Mouse (Mus musculus): Measurements from ENCODE around the gene Neurl1a.

Gene Neurl1a

DNA sequence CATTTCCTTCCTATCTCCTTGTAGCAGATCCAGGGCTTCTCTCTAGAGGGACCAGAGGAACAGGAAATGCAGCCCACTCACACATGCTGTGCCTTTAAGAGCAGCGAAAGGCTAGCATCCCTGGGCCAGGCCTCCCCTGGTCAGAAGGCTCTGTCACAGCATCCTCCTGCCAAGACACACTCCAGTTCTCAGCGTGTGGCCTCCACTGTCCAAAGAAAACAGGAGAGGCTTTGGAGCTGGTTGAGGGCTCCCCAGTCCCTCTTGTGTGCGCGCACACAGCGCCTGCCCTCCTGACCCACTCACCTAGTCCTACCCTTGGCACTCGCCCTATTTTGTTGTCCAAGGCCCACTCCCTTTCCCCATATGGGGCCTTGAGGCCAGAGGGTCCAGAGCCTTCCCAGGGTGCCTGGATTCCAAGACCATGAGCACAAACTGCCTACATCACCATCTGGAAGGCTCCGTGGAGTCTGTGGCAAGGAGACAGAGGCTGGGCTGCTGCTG lies 113.9 kb downstream of the Neurl1a start:
- DNase-seq, result no peak

- DNase-seq, result no peak
These were observed 119.5 kb downstream of the Neurl1a start for GRCm38 (mm10) chr19:47298100-47298499.

DNA sequence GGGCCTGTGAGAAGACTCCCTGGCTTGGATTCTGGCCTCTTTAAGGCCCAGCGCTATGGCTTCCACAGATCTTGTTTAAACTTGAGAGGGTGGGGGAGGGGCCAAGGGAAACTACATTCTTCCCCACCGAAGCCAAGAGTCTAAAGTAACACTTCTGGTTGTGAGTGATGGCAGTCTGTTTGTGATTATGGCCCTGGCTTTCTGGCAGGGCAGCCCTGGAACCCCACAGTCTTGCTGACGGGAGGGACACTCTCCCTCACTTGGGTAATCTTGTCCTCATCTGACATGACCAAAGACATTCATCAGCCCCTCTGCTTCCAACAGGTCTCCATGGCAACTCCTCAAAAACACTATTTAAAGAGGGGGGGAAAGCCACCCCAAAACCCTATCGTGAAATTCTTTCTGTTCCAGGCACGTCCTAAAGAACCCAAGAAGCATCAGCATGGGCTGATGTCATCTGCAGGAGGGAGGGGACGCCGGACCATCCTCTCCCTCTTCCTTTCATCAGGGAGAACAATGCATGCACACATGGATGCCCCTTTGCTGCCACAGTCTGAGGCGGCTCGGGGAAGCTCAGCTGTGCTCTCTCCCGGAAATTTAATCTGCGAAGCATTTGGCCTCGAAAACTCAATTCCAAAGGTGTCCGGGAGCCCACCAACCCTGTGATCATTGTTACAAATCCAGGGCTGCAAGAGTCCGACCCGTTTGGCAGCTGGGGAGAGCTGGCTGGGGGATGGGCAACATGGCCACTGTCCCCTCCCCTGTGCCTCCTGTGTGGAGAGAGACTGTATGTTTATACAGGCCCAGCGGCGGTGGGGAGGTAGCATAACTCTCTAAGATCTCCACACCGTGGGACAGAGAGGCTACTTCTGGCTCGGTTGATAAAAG lies 122.9 kb downstream of the Neurl1a start:
- peak; percentile 42 for DNase-seq

DNA sequence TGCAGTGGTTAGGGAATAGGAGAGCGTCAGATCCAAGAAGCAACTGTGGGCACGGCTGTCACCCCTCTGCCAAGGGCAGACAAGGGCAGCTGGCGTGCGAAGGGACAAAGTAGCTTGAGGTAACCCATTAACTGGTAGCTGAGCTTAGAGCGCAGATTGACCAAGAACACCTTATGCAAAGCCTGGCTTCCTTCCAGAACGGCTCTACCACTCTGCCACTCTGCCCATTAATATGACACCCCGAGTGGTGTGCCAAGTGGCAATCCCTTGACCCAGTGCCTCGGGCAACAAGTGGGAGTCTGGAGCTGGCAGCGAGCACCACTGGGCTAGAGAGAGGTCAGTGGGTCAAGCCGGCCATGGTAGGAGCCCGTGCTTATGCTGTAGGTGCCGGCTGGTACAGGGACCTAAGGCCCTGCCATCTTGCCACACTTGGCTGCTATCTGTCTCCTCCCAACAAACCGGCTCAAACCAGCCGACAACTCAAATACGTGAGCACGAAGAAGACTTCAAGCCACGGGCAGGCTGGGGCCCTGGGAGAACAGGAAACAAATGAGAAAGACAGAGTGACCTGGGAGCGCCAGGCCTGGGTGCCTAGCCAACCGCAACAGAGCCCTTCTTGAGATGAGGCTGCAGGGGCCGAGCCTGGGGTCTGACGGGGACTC lies 123.7 kb downstream of the Neurl1a start:
- no peak for DNase-seq

GRCm38 (mm10) chr19:47303128-47303527 lies 124.5 kb downstream of the Neurl1a start:
- DNase-seq, result no peak

DNA sequence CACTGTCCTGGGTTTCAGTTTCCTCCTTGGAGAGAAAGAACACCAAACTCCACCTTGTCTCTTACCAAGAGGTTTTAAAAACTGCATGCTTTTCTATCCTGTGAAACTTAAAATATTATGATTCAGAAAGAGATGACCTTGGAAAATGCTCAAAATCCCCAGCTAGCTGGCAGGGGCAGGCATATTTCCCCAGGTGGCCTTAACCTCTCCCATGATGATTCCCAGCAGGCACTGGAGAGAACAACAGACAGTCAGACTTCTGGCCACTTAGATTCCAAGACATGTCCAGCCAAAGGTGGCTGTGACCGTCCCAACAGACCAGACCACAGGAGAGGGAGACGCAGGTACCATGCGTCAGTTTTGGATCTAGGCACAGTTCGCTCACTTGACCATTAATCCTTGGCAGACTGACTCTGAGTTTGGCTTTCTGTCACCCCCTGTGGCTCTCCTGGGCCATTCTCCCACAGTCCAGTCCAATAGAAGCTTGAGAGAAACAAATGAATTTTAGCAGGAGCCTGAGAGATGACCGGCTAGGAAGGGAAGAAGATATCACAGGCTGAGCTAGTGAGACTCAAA lies 125.6 kb downstream of the Neurl1a start:
- DNase-seq, result no peak

DNA sequence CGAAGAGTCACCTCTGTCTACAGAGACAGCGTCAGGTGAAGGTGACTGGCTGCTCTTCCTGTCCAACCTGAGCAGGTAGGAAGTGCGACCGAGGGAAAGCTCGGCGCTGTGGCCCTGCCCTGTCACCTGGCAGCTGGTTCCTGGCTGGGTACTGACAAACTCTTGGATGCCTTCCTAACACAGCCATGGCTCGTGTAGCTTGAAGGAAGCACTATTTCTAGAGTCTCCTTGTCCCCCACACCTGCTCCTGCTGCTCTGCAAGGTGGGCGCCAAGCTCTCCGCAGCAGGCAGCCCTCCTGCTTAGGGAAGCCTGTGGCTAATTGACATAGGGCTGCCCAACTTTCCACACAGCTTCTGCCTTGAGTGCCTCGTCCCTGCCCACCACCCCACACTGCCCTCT lies 126.8 kb downstream of the Neurl1a start:
- no peak for DNase-seq

- no peak for DNase-seq
These were observed 127.7 kb downstream of the Neurl1a start for GRCm38 (mm10) chr19:47306128-47306916.

DNA sequence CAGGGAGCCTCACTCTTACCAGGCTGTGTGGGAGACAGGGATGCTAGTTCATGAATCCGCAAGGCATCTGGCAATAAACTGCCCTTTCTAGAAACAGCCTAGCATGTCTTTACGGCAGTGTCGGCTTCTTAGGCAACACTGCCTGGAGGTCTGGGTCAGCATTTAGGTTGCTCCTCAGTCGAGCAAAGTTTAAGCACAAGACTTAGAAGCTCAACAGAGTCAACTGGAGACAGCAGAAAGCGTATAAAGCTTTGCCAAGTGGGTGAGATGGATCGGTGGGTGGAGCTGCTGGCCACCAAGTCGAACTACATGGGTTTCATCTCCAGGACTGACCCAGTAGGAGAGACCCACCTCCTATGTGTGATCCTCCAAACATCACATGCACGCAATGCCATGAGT lies 128.3 kb downstream of the Neurl1a start:
- DNase-seq, result no peak
